Mouse (Mus musculus): ENCODE results near the gene Fntb.
"Not testable (repeated sequence)": the region's sequence is repeated elsewhere in the genome, so short reads cannot be mapped to it uniquely, and the experiment has no call there.

Fntb gene

DNA sequence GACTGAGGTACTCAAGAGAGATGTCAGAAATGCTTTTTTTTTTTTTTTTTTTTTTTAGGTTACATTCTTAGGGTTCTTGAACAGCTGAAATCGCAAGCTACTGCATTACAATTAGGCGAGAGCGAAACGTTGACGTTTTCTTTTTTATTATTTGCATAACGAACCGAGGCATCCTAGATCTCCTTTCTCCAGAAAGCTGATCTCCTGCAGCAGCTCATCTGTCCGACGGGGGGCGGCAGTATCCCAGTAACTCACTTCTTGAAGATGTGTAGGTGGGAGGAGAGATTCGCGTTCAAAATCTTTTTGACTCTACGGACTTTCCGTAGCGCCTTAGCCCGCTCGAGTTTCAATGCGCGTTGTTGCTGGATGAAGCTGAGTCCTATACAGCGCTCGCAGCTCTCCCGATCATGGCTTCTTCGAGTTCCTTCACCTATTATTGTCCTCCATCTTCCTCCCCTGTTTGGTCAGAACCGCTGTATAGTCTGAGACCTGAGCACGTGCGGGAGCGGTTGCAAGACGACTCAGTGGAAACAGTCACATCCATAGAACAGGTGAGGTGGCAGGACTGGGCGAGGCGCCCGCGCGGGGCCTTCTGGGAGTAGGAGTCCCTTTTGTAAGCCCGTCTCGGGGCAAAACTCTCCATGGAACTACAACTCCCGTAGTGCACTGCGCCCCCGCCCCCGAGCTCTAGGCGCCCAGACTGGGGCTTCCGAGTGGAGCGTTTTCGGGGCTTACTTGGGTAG, 71.9 kb downstream of the Fntb start:
- DNase-seq (ENCODE audit: low spot score in 2 of 2): peak; percentile 97

DNA sequence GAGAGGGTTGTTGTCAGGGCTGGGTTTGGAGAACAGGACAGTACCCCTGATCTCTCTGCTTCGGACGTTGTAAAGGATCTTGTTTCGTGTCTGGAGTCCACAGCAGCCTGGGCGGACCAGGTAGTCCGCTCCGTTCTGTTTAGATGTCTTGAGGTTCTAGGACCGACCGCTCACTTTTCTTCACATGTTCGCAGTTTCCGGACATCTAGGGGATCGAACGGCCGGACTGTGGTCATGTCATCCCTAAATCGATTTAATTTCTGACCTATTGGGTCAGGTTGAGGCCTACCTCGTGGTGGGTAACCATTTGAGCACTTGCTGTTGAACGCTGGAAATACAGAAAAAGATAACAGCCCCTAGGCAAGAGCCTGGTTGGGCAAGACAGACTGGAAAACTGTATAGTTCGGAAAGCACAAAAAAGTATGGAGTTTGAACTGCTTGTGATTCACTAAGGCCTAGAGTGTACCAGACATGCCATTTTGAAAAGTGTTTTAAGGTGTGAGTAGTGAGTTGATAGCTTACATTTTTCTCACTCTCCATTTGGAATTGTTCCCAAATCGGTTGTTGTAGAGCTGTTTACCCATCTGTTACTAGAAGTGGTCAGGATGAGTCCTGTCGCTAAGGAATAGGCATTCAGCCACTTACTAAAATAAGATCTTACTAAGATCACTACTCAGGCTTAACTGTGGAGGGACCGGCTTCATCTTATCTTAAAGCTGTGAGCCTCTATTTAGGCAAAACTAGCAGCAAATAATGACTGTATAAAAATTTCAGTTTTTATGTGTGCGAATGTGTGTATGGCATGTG, 72.7 kb downstream of the Fntb start:
- no peak for DNase-seq (ENCODE audit: low spot score in 2 of 2)

GRCm38 (mm10) chr12:76839298-76839697, 73.9 kb downstream of the Fntb start:
- DNase-seq (ENCODE audit: low spot score in 2 of 2): no peak

DNA sequence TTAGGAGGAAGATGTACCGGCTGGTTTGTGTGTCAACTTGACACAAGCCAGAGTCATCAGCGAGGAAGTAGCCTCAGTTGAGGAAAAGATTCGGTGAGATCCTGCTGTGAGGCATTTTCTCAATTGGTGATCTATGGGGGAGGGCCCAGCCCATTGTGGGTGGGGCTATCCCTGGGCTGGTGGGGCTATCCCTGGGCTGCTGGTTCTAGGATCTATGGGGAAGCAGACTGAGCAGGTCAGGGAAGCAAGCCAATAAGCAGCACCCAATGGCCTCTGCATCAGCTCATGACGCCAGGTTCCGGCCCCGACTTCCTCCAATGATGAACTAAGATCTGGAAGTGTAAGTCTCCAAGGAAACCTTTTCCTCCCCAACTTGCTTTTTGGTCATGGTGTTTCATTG, 74.7 kb downstream of the Fntb start:
- DNase-seq (ENCODE audit: low spot score in 2 of 2): no peak

GRCm38 (mm10) chr12:76844346-76845061, 79.1 kb downstream of the Fntb start:
- no peak for DNase-seq (ENCODE audit: low spot score in 2 of 2)

DNA sequence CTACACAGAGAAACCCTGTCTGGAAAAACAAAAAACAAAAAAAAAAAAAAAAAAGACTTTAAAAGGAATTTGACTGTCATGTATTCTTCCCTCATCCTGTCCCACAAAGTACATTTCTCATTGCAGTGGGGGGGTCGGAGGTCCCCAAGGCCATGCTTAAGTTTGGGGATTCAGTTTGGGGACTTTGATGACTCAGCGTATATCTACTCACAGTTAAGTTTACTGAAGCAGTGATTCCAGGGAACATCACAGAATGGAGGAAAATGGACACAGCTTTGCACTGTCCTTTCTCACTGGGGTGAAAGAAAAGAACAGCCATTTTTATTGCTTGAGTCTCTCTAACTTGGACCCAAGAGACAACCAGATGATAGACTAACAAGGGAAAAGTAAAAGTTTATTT, 87.0 kb downstream of the Fntb start:
- DNase-seq (ENCODE audit: low spot score in 2 of 2): no peak

GRCm38 (mm10) chr12:76853378-76854142, 88.2 kb downstream of the Fntb start:
- DNase-seq (ENCODE audit: low spot score in 2 of 2): no peak

DNA sequence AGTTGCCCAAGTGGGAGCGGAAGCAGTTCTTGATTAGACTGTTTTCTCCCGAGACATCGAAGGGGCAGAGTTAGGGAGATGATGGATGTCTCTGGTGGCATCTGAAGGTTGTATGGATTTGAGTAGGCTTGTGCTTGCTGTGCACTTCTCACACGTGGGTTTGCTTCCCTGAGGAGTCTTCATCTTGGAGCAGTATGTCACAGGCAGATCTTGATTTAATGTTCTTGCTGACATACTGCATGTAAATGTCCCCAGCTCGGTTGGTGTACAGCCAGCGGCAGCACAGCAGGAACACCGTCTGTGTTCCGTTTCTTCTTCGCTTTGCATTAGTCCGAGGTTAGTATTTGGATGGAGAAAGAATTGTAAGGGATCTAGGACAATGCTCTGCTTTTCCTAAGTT, 91.7 kb downstream of the Fntb start:
- no peak for DNase-seq (ENCODE audit: low spot score in 2 of 2)

GRCm38 (mm10) chr12:76858788-76859187, 93.4 kb downstream of the Fntb start:
- not testable (repeated sequence) for DNase-seq (ENCODE audit: low spot score in 2 of 2)

DNA sequence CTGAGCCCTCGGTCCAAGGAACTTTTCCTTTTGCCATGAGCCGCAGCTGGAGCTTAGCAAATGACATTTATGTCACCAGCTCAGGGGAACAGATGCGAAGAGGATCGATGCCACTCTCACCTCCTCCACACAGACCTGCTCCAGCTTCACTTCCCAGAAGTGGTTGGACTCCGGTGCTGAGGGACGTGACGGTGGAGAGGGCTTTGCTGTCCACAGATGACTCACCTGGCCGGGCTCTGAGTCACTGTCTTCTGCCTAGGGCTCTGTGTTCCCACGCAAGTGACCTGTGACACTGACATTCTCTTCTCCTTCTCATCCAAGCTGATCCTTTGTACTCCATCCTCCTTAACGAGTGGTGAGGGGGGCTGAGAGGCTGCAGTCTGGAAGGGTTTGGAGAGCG, 98.3 kb downstream of the Fntb start:
- DNase-seq (ENCODE audit: low spot score in 2 of 2): no peak

DNA sequence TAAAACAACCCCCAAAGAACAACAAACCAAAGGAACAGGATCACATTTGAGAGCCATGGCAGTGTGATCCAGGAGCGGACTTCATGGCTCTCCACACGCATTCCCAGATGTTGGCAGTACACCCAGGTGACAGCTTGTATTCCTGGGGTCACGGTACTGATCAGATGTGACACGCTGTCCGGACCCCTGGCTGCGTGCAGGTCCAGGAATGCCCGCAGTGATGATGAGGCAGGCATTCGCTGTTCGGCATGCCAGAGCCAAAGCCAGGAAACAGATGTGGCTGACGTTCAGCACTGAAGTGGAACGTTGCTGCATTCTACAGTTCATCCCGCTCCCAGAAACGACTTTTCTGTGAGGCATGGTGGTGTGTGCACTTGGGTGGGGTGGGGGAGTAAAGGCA, 99.9 kb downstream of the Fntb start:
- DNase-seq (ENCODE audit: low spot score in 2 of 2): no peak

DNA sequence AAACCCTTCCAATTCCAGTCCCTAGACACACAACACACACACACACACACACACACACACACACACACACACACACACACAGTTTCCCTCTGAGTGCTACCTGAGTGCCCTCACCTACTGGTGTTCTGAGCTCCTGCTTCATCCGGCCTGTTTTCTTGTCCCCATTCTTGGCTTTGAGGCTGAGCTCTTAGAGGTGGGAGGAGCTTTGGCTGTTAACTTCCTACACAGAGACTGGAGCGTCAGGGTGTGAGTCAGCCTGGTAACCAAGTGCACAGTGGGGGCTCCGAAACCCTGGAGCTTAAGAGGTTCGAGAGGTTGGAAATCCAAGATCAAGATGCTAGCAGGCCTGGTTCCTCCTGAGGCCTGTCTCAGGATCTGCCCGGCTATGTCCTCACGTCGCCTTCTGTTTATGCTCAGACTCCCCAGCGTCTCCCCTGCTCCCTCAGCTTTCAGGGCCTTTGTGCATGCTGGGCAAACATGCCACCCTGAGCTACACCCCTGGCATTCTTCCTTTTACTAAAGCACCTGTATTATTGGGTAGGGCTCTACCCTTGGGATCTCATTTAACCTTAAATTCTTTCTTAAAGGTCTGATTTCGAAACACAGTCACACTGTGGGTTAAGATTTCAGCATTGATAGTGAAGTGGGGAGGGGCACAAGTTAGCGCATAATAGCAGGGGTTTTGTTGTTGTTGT, 102.3 kb downstream of the Fntb start:
- DNase-seq (ENCODE audit: low spot score in 2 of 2): no peak

- DNase-seq (ENCODE audit: low spot score in 2 of 2): no peak
Measured at GRCm38 (mm10) chr12:76868463-76869198, 103.2 kb downstream of the Fntb start.

DNA sequence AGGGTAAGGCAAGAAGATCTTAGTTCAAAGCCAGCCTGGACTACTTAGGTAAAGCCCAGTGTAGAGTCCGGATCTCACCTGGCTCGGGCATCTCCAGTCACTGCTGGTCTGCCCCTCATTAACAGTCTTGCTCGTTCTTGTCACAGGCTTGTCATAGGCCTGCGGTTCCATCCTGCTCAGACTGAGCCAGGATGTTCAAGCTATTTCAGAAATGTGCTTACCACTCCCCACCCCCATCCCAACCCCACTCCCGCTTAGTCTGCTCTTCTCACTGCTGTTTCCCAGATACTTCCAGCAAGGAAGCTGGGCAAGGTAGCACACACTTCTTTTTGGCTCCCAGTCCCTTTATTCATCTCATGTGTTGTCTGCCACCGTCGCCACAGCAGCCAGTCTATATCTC, 104.2 kb downstream of the Fntb start:
- no peak for DNase-seq (ENCODE audit: low spot score in 2 of 2)

DNA sequence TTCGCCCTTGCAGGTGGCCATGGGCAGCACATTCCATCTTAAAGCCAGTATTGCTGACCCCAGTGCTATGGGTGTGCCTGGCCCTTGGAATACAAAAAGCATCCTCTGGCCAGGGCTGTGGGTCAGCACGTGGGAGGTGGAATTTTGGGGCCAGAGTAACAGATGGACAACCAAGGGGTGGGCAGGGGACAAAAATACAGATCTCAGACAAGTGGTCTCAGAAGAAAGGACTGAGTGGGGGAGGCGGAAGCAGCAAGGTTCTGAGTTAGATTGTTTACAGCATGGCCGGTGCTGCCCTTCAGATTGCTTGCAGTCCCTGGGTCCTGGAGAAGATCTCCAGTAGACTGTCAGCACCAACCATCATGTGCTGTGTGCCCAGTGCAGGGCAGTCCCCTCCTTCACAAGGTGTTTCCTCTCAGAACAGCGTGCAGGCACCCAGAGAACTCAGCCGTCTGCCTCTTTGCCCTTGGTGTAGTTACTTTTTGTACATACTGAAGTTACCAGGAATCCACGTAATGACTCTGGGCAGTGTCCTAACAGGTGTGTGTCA, 107.5 kb downstream of the Fntb start:
- no peak for DNase-seq (ENCODE audit: low spot score in 2 of 2)

DNA sequence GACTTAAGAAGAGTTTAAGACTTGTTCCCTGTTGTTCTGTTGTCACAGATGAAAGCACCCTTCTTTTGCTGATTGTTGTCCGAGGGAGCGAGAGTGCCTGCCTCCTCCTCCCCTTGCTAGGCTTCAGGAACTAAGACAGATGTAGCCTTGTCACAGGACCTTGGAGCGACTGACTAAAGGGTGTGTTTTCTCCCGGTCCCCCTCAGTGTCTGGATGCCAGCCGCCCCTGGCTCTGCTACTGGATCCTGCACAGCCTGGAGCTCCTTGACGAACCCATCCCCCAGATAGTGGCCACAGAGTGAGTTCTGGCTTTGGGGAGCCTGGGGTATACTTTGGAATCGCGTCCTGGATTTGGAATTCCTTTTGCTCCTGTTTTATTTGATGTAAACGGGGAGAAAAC, 109.4 kb downstream of the Fntb start:
- no peak for DNase-seq (ENCODE audit: low spot score in 2 of 2)

DNA sequence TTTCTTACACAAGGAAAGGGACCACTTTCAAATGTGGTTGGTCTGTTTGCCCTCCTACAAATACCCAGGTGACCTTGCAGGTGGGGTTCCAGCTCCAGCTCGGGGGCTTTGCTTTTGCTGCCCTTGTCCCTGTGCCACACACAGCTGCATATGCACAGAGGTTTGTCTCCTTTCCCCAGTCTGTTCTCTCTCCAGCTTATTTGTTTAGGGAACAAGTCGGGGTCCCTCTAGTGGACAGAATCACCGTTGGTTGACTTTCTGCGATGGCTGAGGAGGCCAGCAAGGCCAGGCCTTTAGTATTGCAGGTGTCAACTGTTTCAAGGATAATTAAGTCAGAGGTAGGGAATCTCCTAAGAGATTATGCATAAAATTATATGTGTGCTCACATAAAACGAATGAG, 113.9 kb downstream of the Fntb start:
- DNase-seq (ENCODE audit: low spot score in 2 of 2): peak; percentile 27 to 39

- no peak for DNase-seq (ENCODE audit: low spot score in 2 of 2)
Measured at GRCm38 (mm10) chr12:76880131-76880530, 114.7 kb downstream of the Fntb start.

DNA sequence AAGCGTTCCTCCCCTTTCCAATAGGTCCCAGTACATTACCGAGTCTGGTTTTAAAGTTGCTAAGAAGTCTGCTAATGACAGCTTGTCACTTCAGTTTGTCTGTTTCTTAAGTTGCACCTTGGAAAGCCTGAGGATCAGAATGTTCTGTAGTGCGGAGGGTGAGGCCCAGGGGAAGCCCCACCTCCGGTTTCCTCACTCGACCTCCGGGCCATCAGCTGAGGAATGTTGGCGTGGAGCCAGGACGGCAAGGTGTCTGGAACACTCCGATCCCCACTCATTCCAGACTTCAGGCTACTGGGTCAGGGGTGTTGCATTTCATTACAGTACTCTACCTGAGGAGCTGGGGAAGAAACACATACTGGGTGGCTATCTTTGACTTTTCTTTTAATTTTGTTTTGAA, 118.4 kb downstream of the Fntb start:
- DNase-seq (ENCODE audit: low spot score in 2 of 2): no peak

- no peak for DNase-seq (ENCODE audit: low spot score in 2 of 2)
Measured at GRCm38 (mm10) chr12:76885103-76885502, 119.7 kb downstream of the Fntb start.
